Mouse (Mus musculus): ENCODE results near the gene Mup10.
"Not testable (repeated sequence)": the region's sequence is repeated elsewhere in the genome, so short reads cannot be mapped to it uniquely, and the experiment has no call there.

Mup10 gene

DNA sequence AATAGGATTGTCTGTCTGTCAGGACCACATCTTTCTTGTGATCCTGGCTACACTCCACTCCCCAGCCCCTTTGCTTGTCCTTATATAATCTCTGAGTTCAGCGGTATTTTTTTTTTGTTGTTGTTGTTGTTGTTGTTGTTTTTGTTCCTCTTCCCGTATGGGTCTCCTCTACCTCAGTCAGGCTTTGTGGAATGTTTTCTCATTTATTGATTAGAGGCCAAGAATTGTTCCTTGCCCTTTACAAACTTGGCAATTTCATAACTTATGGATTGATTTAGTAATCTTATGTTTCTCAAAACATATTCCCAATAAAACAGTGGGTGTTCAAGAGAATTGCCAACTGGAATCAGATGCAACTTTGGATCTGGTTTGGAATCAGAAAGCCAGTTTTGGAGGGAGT is at the start of gene Mup10:
TSS of gene Mup10 (minus strand) at position 101 of the 400 bp plus-strand sequence.
- DNase-seq (ENCODE audit: low read depth in 2 of 2, low spot score in 2 of 2): not testable (repeated sequence)
